Mouse (Mus musculus) heart, embryonic 10.5 days (tissue): Measurements from ENCODE around the gene Dnajb6. TPM values are rescaled to one million over a fixed set of nuclear protein-coding genes. Genes with fewer than 3 reads are reported as not detected.
"Not testable (repeated sequence)": the region's sequence is repeated elsewhere in the genome, so short reads cannot be mapped to it uniquely, and the experiment has no call there.

ENCODE experiments used
- DNase-seq: peaks from one replicate; pipeline ENCODE4 v3.0.0-alpha.2; 2017; ENCODE audit warnings: low spot score
- H3K27ac ChIP-seq: fragments of 300-500 bp; sonication (generic); 2 replicates; pipeline ENCODE4 v1.5.1; 2016; ENCODE audit warnings: mild to moderate bottlenecking
- H3K27me3 ChIP-seq: fragments of 300-500 bp; sonication (generic); 2 replicates; pipeline ENCODE4 v1.6.1; 2016; ENCODE audit warnings: mild to moderate bottlenecking; ENCODE audit not compliant: poor library complexity, insufficient read depth, severe bottlenecking
- H3K36me3 ChIP-seq: fragments of 300-500 bp; sonication (generic); 2 replicates; pipeline ENCODE4 v1.6.1; 2016; ENCODE audit warnings: mild to moderate bottlenecking, moderate library complexity
- H3K4me1 ChIP-seq: fragments of 300-500 bp; sonication (generic); 2 replicates; pipeline ENCODE4 v1.6.1; 2016; ENCODE audit warnings: mild to moderate bottlenecking
- H3K4me3 ChIP-seq: fragments of 300-500 bp; sonication (generic); 2 replicates; pipeline ENCODE4 v1.5.1; 2016; ENCODE audit warnings: mild to moderate bottlenecking, moderate library complexity
- H3K9me3 ChIP-seq: fragments of 300-500 bp; sonication (generic); 2 replicates; pipeline ENCODE4 v1.6.1; 2016; ENCODE audit warnings: mild to moderate bottlenecking, moderate library complexity
- WGBS: fragments of 180-500 bp; shearing (Covaris S2); methylation state at CpG from one replicate; pipeline ENCODE4 v1.1.7; 2016; 5-methylcytosine and 5-hydroxymethylcytosine counted together
- polyA plus RNA-seq: library from polyadenylated mRNA; unstranded; fragments of >200 nt; fragmentation: Nextera tagmentation; extraction: Ambion mirVana; gene quantifications from 2 replicates; pipeline ENCODE4 v1.2.1, GENCODE M21; 2016

The Dnajb6 gene
- polyA plus RNA-seq, 1 experiment from 2014 or later, result 129 TPM

DNA sequence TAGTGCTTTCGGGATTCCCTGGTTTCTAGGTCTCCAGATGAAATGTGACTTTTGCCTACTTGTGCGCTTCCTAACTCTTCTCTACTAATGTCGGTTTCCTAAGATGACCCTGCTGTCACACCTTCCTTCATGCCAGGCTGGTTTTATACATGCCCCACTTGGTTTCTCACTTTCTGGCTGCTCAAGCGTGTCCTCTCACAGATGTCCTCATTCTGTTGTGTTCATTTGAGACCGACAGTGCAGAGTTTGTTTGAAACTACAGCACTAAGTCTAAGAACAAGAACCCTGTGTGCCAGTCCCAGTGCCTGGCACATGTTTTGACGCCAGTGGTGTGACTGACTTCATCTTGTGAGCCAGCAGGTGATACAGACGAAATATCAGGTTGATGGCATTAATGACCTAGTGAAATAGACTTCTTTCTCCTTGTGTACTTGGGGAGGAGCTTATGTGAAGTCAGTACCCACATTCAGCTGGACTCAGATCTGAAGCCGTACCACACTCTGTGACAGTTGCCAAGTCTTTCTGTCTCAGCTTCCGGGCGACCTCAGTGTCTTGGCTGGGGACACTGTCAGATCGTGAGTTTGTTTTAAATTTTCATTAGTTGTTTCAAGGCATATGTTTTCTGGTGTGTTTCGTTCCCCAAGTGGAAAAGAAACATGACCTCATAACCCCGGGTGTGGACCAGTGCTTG, 38.1 kb downstream of the Dnajb6 start:
- no peak for DNase-seq
- 92% methylated on average over 13 of the region's 13 CpGs for WGBS
- Histone ChIP-seq H3K27me3 (no peaks in the 10 kb centered on the region), H3K27ac (no peak overlapping the region), H3K36me3 (peaks cover 46% of the 10 kb centered on the region), H3K4me1 (peaks cover 18% of the 10 kb centered on the region), H3K4me3 (no peak overlapping the region), H3K9me3 (no peaks in the 10 kb centered on the region)

- no peak overlapping the region for H3K4me3 ChIP-seq
- no peaks in the 10 kb centered on the region for H3K9me3 ChIP-seq
- H3K27ac ChIP-seq, result no peak overlapping the region
- H3K36me3 ChIP-seq, result peaks cover 49% of the 10 kb centered on the region
- WGBS, result 67% methylated on average over 5 of the region's 5 CpGs
- no peaks in the 10 kb centered on the region for H3K27me3 ChIP-seq
- H3K4me1 ChIP-seq, result peaks cover 18% of the 10 kb centered on the region
- no peak for DNase-seq
These were observed 39.9 kb downstream of the Dnajb6 start for GRCm38 (mm10) chr5:29775437-29775836.

GRCm38 (mm10) chr5:29778029-29778428, 42.5 kb downstream of the Dnajb6 start:
- peaks cover 57% of the 10 kb centered on the region for H3K36me3 ChIP-seq
- peaks cover 7% of the 10 kb centered on the region; the same call in 1 of the 2 replicates for H3K4me1 ChIP-seq
- WGBS, result 93% methylated on average over 6 of the region's 6 CpGs
- no peaks in the 10 kb centered on the region for H3K27me3 ChIP-seq
- H3K4me3 ChIP-seq, result no peak overlapping the region
- H3K9me3 ChIP-seq, result no peaks in the 10 kb centered on the region
- no peak for DNase-seq
- no peak overlapping the region for H3K27ac ChIP-seq

DNA sequence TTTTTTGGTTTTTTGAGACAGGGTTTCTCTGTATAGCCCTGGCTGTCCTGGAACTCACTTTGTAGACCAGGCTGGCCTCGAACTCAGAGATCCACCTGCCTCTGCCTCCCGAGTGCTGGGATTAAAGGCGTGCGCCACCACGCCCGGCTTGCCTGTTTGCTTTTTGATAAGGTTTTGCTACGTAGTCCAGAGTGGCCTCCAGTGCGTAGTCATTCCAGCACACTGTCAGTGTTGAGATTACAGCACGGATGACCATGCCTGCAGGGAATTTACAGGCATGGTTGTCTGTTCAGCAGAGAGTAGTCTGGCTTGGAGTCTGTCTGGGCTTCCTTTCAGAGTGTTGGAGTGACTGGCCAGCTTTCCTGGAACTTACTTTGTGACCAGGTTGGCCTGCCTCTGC, 44.2 kb downstream of the Dnajb6 start:
- H3K36me3 ChIP-seq, result peaks cover 50% of the 10 kb centered on the region
- H3K27me3 ChIP-seq, H3K4me1 ChIP-seq, H3K27ac ChIP-seq, DNase-seq, H3K9me3 ChIP-seq, H3K4me3 ChIP-seq: not testable (repeated sequence)
- 75% methylated on average over 9 of the region's 9 CpGs for WGBS

DNA sequence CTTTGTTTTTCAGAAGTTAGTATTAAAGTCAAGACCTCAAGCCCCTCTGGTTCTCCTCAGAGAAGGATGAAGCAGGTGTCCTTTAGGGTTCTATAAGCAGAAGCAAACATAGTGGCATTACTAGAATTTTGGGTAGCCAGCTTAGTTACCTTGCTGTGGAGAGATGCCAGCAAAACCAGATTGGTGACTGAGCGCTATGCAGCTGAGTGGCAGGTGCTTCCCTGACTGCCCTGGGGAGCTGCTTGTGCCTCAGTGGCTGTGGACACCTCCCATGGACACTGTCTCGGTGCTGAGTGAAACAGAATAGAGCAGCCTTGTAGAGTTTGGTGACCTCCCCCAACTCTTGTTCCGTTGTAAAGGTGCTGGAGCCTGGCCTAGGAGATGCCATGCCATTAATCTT, 46.8 kb downstream of the Dnajb6 start:
- Histone ChIP-seq H3K4me3 (no peak overlapping the region), H3K27me3 (no peaks in the 10 kb centered on the region), H3K27ac (no peak overlapping the region), H3K4me1 (no peaks in the 10 kb centered on the region), H3K36me3 (peaks cover 45% of the 10 kb centered on the region), H3K9me3 (no peaks in the 10 kb centered on the region)
- no peak for DNase-seq
- 92% methylated on average over 3 of the region's 3 CpGs for whole genome bisulfite sequencing

- H3K4me1 ChIP-seq, H3K9me3 ChIP-seq, H3K27ac ChIP-seq, H3K27me3 ChIP-seq, H3K4me3 ChIP-seq, DNase-seq: not testable (repeated sequence)
- WGBS, result 88% methylated on average over 8 of the region's 13 CpGs
- peaks cover 24% of the 10 kb centered on the region for H3K36me3 ChIP-seq
These were observed 49.4 kb downstream of the Dnajb6 start for GRCm38 (mm10) chr5:29784906-29785305.

DNA sequence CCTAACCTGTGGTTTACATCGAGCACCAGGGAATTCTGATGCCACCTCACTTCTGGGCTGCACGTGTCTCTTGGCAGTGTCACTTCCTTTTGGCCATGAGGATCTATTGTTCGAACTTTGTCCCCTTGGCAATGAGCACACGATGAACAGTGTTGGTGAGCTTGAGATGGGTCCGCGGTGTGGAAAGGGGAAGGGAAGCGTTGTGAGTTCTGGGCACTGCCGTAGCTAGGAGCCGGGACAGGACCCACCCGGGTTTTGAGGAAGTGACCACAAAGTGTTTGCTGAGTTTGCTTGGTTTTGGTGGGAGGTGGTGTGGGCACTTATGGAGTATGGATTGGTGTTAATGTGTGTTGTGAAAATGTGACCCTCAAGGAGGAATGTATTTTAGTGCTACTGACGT, 50.5 kb downstream of the Dnajb6 start:
- not testable (repeated sequence) for H3K9me3 ChIP-seq, H3K4me3 ChIP-seq, H3K27ac ChIP-seq, DNase-seq, H3K27me3 ChIP-seq, H3K4me1 ChIP-seq
- WGBS, result 90% methylated on average over 1 of the region's 11 CpGs
- peaks cover 17% of the 10 kb centered on the region for H3K36me3 ChIP-seq

DNA sequence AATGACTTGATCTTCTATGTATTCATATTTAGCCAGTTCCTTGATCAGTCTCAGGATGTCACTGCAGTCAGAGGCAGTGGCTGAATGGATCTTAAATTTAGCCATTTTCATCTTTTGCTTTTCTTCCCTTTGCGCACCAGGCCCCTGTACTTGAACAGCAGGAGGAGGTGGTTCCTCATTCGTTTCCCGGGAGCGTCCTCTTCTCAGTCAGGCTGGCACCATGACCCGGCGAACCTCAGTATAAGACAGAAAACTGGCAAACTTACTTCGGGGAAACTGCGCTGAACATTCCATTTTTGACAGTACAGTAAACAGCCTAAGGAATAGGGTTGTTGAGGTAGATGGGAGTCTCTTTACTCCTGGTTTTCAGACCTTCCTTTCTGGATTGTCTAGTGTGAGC, 59.4 kb downstream of the Dnajb6 start:
- H3K27ac ChIP-seq, H3K27me3 ChIP-seq, H3K4me3 ChIP-seq, H3K4me1 ChIP-seq, H3K36me3 ChIP-seq, H3K9me3 ChIP-seq, DNase-seq: not testable (repeated sequence)
- 91% methylated on average over 8 of the region's 8 CpGs for WGBS

DNA sequence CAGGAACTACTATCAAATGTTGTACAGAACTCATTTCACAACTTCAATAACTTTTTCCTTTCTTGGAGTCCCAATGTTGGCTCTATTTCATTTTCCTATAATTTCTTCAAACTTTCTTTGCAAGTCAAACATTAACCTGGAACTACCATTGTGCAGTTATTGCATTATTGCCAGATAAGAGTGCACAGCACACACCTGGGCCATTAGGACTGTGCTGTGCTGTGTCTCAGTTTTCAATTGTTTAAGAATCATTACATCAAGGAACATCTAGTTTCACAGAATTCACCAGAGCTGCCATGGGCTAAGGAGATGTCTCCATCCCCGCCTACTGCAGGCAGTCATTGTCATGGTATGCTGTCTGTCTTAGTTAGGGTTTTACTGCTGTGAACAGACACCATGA, 73.5 kb downstream of the Dnajb6 start:
- H3K27me3 ChIP-seq, result no peaks in the 10 kb centered on the region

GRCm38 (mm10) chr5:29811377-29811921, 76.0 kb downstream of the Dnajb6 start:
- not testable (repeated sequence) for DNase-seq, H3K27me3 ChIP-seq, H3K9me3 ChIP-seq, H3K4me3 ChIP-seq, H3K27ac ChIP-seq, H3K36me3 ChIP-seq, H3K4me1 ChIP-seq
- WGBS, result 83% methylated on average over 7 of the region's 7 CpGs

More for the DNA sequence above, 73.5 kb downstream of the Dnajb6 start:
- H3K4me1 ChIP-seq, result no peaks in the 10 kb centered on the region
- 75% methylated on average over 1 of the region's 1 CpGs for WGBS
- DNase-seq, result no peak
- H3K4me3 ChIP-seq, result no peak overlapping the region
- no peaks in the 10 kb centered on the region for H3K36me3 ChIP-seq
- no peak overlapping the region for H3K27ac ChIP-seq
- H3K9me3 ChIP-seq, result no peaks in the 10 kb centered on the region

DNA sequence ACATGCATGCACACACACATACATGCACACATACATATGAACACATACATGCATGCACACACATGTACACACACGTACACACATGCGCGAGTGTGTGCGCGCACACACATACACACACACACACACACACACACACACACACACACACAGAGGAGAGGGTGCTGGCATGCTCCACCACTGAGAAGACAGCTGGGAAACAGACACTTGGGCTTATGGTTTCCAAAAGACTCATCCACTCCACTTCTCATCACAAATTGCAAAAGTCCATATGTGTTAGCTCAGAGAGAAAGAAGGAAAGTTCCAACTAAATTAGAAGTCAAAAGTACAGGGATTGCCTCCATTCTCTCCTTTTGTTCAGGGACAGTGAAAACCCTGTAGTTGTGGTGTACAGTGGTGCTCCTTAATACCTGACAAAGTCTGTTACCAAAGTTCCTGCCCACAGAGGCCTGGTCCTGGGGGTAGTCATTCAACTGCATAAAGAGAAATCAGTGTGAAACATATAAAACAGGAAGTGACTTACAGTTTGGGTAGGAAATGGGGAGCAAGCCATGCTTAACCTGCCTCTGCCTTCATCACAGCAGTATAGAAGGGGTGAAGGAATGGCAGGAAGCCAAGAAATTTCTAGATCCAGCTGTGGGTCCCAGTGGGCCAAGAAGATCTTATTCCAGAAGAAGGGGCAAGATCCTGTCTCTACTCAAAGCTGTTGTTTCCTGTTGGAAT, 81.2 kb downstream of the Dnajb6 start:
- H3K4me1 ChIP-seq, result no peaks in the 10 kb centered on the region
- H3K27me3 ChIP-seq, result no peaks in the 10 kb centered on the region
- H3K9me3 ChIP-seq, result no peaks in the 10 kb centered on the region
- no peak overlapping the region for H3K27ac ChIP-seq
- no peaks in the 10 kb centered on the region for H3K36me3 ChIP-seq
- DNase-seq, result no peak
- no peak overlapping the region for H3K4me3 ChIP-seq
- 95% methylated on average over 5 of the region's 5 CpGs for WGBS

GRCm38 (mm10) chr5:29817400-29817799, 81.9 kb downstream of the Dnajb6 start:
- Histone ChIP-seq H3K4me3 (no peak overlapping the region), H3K4me1 (no peaks in the 10 kb centered on the region), H3K27ac (no peak overlapping the region), H3K9me3 (no peaks in the 10 kb centered on the region), H3K36me3 (no peaks in the 10 kb centered on the region), H3K27me3 (no peaks in the 10 kb centered on the region)
- whole genome bisulfite sequencing, result 87% methylated on average over 5 of the region's 5 CpGs
- no peak for DNase-seq

DNA sequence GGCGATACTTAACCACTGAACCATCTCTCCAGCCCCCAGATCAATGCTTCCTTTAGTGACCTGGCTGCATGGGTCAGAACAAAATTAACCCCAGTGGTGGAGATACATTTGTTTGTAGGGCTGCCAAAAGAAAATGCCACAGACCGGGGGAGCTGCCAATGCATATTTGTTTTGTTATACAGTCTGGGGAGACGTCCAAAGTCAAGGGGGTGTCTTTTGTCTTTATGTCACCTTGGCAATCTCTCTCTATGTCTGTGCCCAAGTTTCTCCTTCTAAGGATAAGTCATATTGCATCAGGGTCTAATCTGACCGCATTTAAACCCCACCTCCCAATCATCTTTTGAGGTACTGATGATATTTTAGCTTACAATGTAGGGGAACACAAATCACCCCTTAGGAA, 82.8 kb downstream of the Dnajb6 start:
- Histone ChIP-seq H3K27me3 (no peaks in the 10 kb centered on the region), H3K36me3 (no peaks in the 10 kb centered on the region), H3K9me3 (no peaks in the 10 kb centered on the region), H3K4me1 (no peaks in the 10 kb centered on the region), H3K4me3 (no peak overlapping the region), H3K27ac (no peak overlapping the region)
- no peak for DNase-seq
- 81% methylated on average over 4 of the region's 4 CpGs for WGBS
